Mouse (Mus musculus) cortical plate, adult 2 months (tissue): ENCODE measurements around the gene Usp33. TPM values are rescaled to one million over a fixed set of nuclear protein-coding genes. Genes with fewer than 3 reads are reported as not detected.

Experiments
- H3K27ac ChIP-seq: fragments of 200-500 bp; 2 replicates; pipeline ENCODE4 v1.5.1; 2012; ENCODE audit warnings: low read length, control low read depth, inconsistent platforms; ENCODE audit not compliant: insufficient read depth
- H3K4me1 ChIP-seq: fragments of 200-500 bp; 2 replicates; pipeline ENCODE4 v1.6.1; 2011; ENCODE audit warnings: low read length; ENCODE audit not compliant: control insufficient read depth, insufficient read depth
- H3K4me3 ChIP-seq: fragments of 200-500 bp; 2 replicates; pipeline ENCODE4 v1.5.1; 2011; ENCODE audit warnings: mild to moderate bottlenecking, low read length, control low read depth; ENCODE audit not compliant: insufficient read depth
- CTCF ChIP-seq: fragments of 200-500 bp; IDR thresholded peaks from 2 replicates; pipeline ENCODE4 v1.5.1; 2011; ENCODE audit warnings: mild to moderate bottlenecking, control low read depth, low read length; ENCODE audit not compliant: insufficient read depth; ENCODE audit errors: extremely low read depth
- POLR2A ChIP-seq: fragments of 200-500 bp; IDR thresholded peaks from 2 replicates; pipeline ENCODE4 v1.6.1; 2011; ENCODE audit warnings: mild to moderate bottlenecking, low read length, control low read depth; ENCODE audit not compliant: insufficient read depth; ENCODE audit errors: extremely low read depth
- polyA plus RNA-seq: library from polyadenylated mRNA; depleted of rRNA; stranded (reverse); fragments of >200 nt; gene quantifications from 2 replicates; pipeline ENCODE4 v1.2.3, GENCODE M21; 2012; rRNA removed

The Usp33 gene
- polyA plus RNA-seq, 1 experiment = 89.2 TPM

DNA sequence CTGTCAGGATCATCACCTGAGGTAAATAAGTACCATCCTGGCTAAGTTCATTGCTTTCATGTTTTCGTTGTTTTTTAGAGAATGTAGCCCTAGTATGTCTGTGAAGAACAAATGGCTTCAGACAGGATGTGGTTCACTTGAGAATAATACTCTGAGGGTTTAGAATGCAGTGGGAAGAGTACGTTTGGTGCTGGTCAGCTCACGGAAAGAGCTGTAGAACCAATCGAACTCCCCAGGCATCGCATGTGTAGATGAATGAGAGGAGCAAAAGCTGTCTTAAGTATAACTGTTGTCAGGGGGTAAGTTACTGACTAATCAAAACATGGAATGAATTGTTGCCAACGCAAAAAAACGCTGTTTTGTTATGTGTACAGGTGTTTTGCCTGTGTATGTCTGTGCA, 86.4 kb downstream of the Usp33 start:
- Histone ChIP-seq H3K27ac (no peak overlapping the region), H3K4me1 (peaks cover 3% of the 10 kb centered on the region), H3K4me3 (no peak overlapping the region)
- TF ChIP-seq POLR2A = no peak
- no peak for TF ChIP-seq CTCF

DNA sequence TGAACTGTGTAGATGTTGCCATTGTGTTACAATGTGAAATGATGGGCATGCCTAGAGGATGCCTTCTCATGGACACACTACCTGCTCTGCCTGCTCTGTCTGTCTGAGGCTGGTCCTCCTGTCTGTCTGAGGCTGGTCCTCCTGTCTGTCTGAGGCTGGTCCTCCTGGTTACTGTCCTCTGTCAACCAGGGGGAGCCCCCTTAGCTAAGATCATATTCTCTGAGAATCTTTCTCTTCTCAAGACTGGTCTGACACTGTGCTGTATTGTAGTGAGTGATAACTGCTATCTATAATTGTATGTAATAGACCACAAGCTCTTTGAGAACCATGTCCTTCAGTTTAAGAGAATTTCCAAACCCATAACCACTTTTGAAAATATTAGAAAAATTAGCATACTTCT, 89.3 kb downstream of the Usp33 start:
- TF ChIP-seq POLR2A (no peak), CTCF (no peak)
- H3K4me3 ChIP-seq = no peak overlapping the region
- peaks cover 3% of the 10 kb centered on the region for H3K4me1 ChIP-seq
- H3K27ac ChIP-seq = no peak overlapping the region

DNA sequence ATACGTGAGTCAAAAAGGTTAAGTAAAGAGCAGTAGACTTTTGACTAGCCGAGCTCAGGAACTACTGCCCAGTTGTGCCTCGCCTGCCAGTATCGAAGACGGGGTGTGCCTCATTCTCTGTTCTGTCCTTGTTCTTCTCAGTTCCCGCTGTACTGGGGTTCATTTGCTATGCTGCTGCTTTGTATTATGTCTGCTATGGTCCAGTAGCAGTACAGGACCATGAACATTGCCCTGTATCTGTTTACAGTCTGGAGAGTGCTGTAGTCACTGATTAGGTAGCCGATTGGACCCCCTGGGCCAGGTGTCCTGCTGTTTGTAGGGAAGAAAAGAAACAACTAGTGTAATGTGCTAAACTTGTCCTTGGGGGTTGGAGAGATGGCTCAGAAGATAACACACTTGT, 91.8 kb downstream of the Usp33 start:
- H3K27ac ChIP-seq = no peak overlapping the region
- no peak overlapping the region for H3K4me3 ChIP-seq
- H3K4me1 ChIP-seq = peaks cover 3% of the 10 kb centered on the region
- TF ChIP-seq CTCF (no peak), POLR2A (no peak)

- TF ChIP-seq POLR2A (no peak), CTCF (no peak)
- H3K4me1 ChIP-seq = no peaks in the 10 kb centered on the region
- no peak overlapping the region for H3K4me3 ChIP-seq
- no peak overlapping the region for H3K27ac ChIP-seq
These were observed 96.5 kb downstream of the Usp33 start for GRCm38 (mm10) chr3:152442795-152443194.

Other genes starting within 250 kb of the Usp33 start
- 1.9 and 3.5 TPM in 2 replicates for gene Gipc2, start 180.2 kb upstream of the Usp33 start, polyA plus RNA-seq
- gene Dnajb4, start 136.2 kb upstream of the Usp33 start, polyA plus RNA-seq = 49.7 and 50.8 TPM in 2 replicates
- 88.2 and 95.0 TPM in 2 replicates for gene Fubp1, start 136.1 kb upstream of the Usp33 start, polyA plus RNA-seq
- gene Nexn, start 80.1 kb upstream of the Usp33 start, polyA plus RNA-seq = 0.64 and 2.8 TPM in 2 replicates
- 50.7 and 50.8 TPM in 2 replicates for gene Miga1, start 6.1 kb upstream of the Usp33 start, polyA plus RNA-seq
- 22.9 and 24.3 TPM in 2 replicates for gene Zzz3, start 49.0 kb downstream of the Usp33 start, polyA plus RNA-seq